Mouse (Mus musculus): ENCODE results near the gene Dpf3. TPM values are rescaled to one million over a fixed set of nuclear protein-coding genes. Genes with fewer than 3 reads are reported as not detected.

The Dpf3 gene
- polyA plus RNA-seq, 1 experiment from 2014 or later: 15.5 TPM

DNA sequence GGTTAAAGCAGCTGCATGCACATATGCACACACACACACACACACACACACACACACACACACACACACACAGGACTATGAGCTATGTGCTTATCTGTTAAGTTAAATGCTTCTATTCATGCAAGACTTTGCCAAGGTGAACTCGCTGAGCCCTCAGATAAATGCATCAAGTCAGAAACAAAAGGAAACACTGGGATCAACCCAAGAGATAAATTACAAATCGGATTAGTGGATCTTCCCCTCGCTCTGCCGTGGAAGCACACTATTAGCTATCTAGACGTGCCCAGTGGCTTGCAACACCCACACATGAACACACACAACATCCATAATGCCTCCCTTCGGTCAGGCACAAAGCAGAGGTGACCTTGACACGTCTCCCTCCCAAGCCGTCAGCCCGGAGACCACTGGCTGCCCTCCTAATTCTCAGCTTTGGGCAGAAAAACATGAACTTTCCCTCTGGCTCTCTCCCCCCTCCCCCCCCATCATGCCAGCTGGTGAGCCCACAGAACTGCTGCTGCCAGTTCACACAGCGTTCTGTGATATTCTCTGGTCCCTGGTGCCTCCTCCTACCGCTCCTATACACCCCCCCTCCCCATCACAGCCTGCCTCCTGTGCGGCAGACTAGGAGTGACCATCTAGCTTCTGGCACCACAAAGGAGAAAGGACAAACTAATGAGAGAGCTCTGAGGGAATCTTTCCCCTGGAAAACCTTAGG, 317.9 kb downstream of the Dpf3 start:
- WGBS: 40% methylated on average over 12 of the region's 12 CpGs
- H3K27ac ChIP-seq (ENCODE audit: low read depth, low read length): no peak overlapping the region
- no peak overlapping the region for H3K9ac ChIP-seq (ENCODE audit: low read depth, low read length)
- H3K4me1 ChIP-seq (ENCODE audit: control insufficient read depth, insufficient read depth, low read length): peaks cover 5% of the 10 kb centered on the region; the same call in 1 of the 2 replicates
- H3K4me3 ChIP-seq (ENCODE audit: low read length): no peak overlapping the region
- no peaks in the 10 kb centered on the region for H3K9me3 ChIP-seq (ENCODE audit: control insufficient read depth, low read length)
- no peaks in the 10 kb centered on the region for H3K36me3 ChIP-seq (ENCODE audit: control insufficient read depth, insufficient read depth, low read length)
- H3K27me3 ChIP-seq (ENCODE audit: control insufficient read depth, insufficient read depth, low read length): no peaks in the 10 kb centered on the region
- no peak for ATAC-seq (ENCODE audit: low FRiP score, low TSS enrichment)
- no peak overlapping the region for H3K4me2 ChIP-seq (replicated peaks; ENCODE audit: low read depth, low read length)

DNA sequence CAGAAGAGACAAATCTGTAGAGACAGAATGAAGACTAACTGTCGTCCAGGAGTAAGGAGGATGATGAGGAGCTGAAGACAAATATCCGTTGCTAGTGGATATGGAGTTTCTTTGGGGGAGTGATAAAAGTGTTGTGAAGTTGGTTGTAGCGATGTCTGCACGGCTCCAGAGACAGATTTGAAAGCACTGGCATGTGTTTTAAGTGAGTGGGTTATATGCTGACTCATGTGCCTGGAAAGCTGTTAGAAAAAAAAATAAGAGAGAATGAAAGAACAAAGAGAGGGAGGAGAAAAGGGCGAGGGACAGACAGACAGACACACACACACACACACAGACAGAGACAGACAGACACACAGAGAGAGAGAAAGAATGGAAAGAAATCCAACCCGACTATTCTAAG, 319.2 kb downstream of the Dpf3 start:
- WGBS: 77% methylated on average over 6 of the region's 6 CpGs
- Histone ChIP-seq H3K4me1 (ENCODE audit: control insufficient read depth, insufficient read depth, low read length) (peaks cover 5% of the 10 kb centered on the region; the same call in 1 of the 2 replicates), H3K4me3 (ENCODE audit: low read length) (no peak overlapping the region), H3K9ac (ENCODE audit: low read depth, low read length) (no peak overlapping the region), H3K27ac (ENCODE audit: low read depth, low read length) (no peak overlapping the region), H3K36me3 (ENCODE audit: control insufficient read depth, insufficient read depth, low read length) (no peaks in the 10 kb centered on the region), H3K4me2 (replicated peaks; ENCODE audit: low read depth, low read length) (no peak overlapping the region), H3K9me3 (ENCODE audit: control insufficient read depth, low read length) (no peaks in the 10 kb centered on the region), H3K27me3 (ENCODE audit: control insufficient read depth, insufficient read depth, low read length) (no peaks in the 10 kb centered on the region)
- no peak for ATAC-seq (ENCODE audit: low FRiP score, low TSS enrichment)

DNA sequence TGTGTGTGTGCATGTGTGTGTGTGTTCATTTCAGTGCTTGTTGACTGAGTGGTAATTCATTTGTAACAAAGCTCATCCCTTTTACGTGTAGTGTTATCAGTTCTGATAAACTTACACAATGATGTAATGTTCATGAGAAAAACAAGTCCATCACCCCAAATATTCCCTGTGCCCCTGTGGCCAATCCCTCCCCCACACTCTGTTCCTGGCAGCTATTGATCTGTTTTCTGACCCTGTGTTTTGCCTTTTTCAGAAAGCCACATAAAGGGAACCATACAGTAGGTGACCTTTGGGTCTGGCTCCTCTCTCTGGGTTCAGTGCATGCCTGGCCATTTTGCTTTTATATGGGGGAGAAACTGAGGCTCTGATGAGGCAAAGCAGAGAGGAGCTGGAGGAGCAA, 322.5 kb downstream of the Dpf3 start:
- Histone ChIP-seq H3K9ac (ENCODE audit: low read depth, low read length) (no peak overlapping the region), H3K36me3 (ENCODE audit: control insufficient read depth, insufficient read depth, low read length) (no peaks in the 10 kb centered on the region), H3K4me1 (ENCODE audit: control insufficient read depth, insufficient read depth, low read length) (peaks cover 5% of the 10 kb centered on the region; the same call in 1 of the 2 replicates), H3K27me3 (ENCODE audit: control insufficient read depth, insufficient read depth, low read length) (no peaks in the 10 kb centered on the region), H3K27ac (ENCODE audit: low read depth, low read length) (no peak overlapping the region), H3K4me3 (ENCODE audit: low read length) (no peak overlapping the region), H3K9me3 (ENCODE audit: control insufficient read depth, low read length) (no peaks in the 10 kb centered on the region), H3K4me2 (replicated peaks; ENCODE audit: low read depth, low read length) (no peak overlapping the region)
- WGBS: 88% methylated on average over 1 of the region's 1 CpGs
- ATAC-seq (ENCODE audit: low FRiP score, low TSS enrichment): no peak

Other genes starting within 250 kb of the Dpf3 start
- gene Dcaf4, start 32.8 kb upstream of the Dpf3 start, polyA plus RNA-seq (2014; fragmentation: Nextera tagmentation; extraction: Ambion mirVana): 27.4 and 28.1 TPM in 2 replicates
- 11.2 and 16.9 TPM in 2 replicates for gene Zfyve1, start 109.5 kb upstream of the Dpf3 start, polyA plus RNA-seq (2014; fragmentation: Nextera tagmentation; extraction: Ambion mirVana)
- 277 and 284 TPM in 2 replicates for gene Rbm25, start 143.5 kb upstream of the Dpf3 start, polyA plus RNA-seq (2014; fragmentation: Nextera tagmentation; extraction: Ambion mirVana)
- gene Psen1, start 200.4 kb upstream of the Dpf3 start, polyA plus RNA-seq (2014; fragmentation: Nextera tagmentation; extraction: Ambion mirVana): 43.2 and 72.9 TPM in 2 replicates

All from kidney, embryonic 14.5 days (tissue).